Mouse (Mus musculus): Measurements from ENCODE around the gene Ttll5.

- TF ChIP-seq GATA1 (IDR thresholded peaks at IDR 0.05; ENCODE audit: borderline replicate concordance, low read length) (no peak), FLI1 (IDR thresholded peaks at IDR 0.05; ENCODE audit: low read length) (no peak)
Measured at GRCm38 (mm10) chr12:85958460-85958859, 134.0 kb downstream of the Ttll5 start.
